Mouse (Mus musculus) liver, adult (tissue): ENCODE data around the gene Plscr3.

ENCODE experiments used
- GATA4 ChIP-seq: IDR thresholded peaks from 2 replicates; pipeline ENCODE4 v1.6.1; 2014; ENCODE audit warnings: mild to moderate bottlenecking, low read length; ENCODE audit not compliant: insufficient replicate concordance

Plscr3 gene

DNA sequence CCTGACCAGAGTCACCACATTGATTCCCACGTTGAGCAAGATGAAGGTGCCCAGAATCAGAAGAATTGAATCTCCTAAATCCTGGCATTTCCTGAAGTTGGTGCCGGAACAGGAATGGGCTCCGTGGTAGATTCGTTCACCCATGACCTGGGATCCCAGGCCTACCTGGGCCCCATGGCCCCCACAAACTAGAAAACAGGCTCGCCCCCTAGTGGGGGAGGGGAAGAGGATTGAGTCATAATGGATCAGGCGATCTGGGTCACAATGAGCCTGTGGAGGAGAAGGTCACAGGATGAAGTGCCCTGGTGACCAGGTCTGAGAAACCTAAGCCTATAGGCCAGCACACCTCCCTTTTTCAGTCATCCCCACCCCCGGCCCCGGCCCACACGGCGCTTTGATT is 31.0 kb upstream of the Plscr3 start, which contains the start of gene Gm39566:
Gene Gm39566 (minus strand): TSS at position 144 of the 400 bp plus-strand sequence.
- no peak for TF ChIP-seq GATA4

DNA sequence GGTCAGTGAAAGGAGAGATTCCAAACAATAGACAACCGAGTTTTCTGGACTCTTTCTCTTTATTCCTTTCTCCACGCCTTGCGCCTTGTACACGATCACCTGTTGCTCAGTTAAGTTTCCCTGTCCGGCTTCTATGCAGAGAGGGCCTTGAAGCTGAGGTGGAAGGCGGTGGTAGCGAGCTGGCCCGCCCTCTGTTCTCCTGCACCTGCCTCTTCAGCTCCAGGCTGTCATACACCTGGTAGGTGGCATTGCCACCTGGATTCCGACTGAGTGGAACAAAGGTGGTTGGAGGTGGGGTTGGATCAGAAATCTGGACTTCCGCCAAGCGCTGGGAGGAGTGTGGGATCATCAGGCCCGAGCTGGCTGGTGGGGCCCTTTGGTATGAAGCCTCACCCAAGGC is 29.7 kb upstream of the Plscr3 start:
- TF ChIP-seq GATA4 = no peak

DNA sequence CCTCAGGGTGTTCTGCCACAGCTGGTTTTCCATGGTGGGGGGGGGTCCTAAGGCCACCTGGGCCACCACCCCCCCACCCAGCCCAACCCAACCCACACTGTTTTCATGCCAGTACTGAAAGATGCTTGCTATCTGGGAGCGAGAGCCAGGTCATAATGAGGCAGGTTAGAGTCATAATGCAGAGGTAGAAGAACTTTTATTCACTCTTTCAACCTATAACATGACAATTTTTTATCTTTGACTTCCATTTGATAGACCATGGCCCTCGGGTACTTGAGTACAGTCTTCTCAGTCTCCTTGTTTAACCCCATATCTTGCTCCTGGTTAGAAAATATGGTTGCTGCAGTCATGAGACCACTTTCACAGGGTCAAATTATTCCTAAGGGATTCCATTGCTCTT is 27.8 kb upstream of the Plscr3 start, which contains the start of gene Spem2:
Gene Spem2 (minus strand): TSS at position 101 of the 400 bp plus-strand sequence.
- no peak for TF ChIP-seq GATA4

DNA sequence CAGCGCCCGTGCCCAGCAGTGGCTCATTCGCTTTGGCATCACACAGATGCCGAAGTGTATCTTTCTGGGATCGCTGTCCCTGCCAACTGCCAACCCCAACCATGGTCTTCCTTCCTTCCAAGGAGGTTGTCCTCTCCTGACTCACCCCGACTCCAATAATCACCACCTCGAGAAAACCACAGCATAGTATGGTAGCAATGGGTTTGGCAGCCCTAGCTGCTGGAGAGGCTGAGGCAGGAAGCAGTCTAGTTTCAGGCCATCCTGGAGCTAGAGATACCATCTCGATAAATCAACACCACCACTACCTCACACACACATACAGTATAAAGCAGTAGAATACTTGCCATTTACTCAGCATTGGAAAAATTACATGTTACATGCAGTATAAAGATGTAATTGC is 27.3 kb upstream of the Plscr3 start:
- no peak for TF ChIP-seq GATA4

DNA sequence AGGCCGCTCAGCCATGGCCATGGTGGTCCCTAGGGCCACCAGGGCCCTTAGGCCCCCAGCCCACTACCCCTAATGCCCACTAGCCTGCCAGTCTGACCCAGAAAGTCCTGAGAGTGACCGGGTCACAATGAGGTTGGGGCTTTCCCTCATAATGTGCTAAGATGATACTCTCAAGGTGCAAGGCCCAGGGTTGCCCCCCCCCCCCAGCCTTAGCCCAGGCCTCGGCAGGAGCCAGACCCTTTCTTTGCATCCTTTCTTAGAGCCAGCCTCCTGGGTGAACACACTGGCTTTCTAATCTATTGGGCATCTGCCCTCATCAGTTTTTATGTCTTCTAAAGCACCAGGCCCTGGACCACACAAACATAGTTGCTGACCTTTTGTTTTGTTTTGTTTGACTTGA is 24.1 kb upstream of the Plscr3 start, which contains the start of gene Spem1:
Gene Spem1 (minus strand): TSS at position 101 of the 400 bp plus-strand sequence.
- TF ChIP-seq GATA4 = no peak

DNA sequence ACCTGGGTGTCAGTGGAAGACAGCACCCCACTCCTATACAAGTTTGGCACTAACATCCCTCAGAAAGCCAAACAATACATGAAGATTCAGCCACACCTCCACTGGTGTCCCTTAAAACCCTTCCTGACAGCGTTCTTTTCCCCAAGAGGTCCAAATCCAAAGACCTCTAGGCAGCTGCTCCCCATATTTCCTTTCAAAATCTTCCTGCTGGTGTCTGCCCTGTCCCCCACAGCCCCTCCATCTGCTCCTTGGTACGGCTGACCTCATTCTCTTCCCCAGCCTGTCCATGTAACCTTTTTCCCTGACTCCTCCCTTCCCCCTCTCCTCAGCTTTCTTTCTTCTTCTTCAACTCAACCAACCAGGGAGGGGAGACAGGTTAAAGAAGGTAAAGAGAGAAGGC is 22.7 kb upstream of the Plscr3 start:
- no peak for TF ChIP-seq GATA4

DNA sequence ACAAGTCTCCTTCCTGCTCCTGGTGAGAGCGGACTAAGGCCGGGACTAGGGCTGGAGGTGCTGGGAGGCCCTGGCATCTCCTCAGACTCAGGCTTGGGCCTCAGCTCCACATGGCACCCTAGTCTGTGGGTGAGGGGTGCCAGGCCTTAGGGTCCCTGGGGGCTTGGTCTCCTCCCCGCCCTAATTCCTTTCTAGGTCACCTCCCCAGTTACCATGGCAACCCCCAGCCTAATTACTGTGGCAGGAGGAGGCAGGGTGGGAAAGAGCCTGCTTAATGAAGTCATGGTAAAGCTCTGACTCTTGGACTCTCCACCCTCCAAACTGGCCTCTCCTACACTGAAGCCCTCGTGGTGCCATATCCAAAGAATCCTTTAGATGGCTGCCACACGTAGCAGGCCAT is 17.3 kb upstream of the Plscr3 start:
- TF ChIP-seq GATA4 = no peak

DNA sequence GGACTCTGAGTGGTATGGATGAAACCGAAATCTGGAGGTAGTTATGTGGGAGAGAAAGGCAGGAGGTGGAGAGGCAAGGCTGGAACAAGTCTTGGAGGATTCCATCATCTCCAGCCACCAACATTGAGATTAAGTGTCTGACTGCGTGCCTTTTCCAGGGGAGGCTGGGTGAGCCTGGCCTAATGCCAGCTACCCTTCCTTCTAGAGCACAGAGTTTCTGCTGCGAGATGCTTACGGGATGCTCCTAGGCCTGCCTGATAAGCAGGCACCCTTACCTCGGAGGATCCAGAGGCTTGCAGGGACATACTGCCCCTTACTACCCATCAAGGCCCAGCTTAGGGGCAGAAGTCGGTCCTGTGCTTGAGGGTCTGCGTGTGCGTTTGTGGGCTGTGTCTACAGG is 12.6 kb upstream of the Plscr3 start:
- no peak for TF ChIP-seq GATA4

DNA sequence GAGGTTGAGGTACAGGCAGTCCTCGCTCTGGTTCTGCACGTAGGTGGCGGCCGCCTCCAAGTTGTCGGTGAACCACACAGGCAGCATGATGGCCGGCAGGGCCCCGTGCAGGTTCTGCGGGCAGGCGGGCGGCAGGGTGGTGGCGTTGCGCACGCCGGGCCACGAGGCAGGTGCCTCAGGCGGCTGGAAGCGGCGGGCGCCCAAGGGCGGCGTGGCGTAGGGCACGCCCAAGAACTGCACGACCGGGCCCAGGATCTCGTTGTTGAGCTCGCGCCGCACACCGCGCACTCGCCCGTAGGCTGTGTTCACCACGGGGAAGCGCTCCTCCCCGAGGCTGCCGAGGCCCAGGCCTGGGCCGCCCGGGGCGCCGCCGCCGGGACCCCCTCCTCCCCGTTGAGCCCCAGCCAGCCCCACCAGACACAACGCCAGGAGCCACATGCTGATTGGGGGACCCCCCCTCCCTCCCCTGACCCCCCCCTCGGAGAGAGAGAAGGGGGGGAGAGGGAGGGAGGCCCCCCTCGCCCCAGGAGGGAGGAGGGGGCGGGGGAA is 12.1 kb upstream of the Plscr3 start:
- no peak for TF ChIP-seq GATA4

DNA sequence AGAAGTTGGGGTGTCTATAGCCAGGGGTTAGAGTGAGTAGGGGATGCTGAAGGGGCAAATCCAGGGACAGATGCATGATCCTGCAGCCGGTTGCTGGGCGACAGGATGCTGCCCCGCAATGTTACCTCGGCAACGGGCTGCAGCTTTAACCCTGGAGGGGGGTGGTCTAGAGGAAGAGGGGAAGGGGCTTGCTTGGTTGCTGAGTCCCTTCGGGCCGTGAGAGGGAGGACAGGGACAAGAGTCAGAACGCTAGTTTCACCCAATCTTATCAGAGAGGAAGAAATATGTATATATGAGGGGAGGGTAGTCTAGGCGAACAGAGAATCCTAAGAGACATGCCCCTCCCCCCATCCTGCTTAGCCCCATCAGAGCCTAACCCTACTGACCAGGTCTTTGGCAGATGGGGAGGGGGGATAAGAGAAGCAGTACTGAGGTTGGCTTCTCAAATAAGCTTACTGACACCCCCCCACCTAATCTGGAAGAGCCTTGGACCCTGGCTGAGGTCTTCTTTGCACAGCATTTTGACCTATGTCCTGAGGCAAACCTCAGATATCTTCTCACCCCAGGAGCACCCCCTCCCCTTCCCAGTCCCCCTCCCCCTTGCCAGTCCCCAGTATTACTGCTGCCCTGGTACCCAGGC is 10.7 kb upstream of the Plscr3 start:
- TF ChIP-seq GATA4 = no peak

DNA sequence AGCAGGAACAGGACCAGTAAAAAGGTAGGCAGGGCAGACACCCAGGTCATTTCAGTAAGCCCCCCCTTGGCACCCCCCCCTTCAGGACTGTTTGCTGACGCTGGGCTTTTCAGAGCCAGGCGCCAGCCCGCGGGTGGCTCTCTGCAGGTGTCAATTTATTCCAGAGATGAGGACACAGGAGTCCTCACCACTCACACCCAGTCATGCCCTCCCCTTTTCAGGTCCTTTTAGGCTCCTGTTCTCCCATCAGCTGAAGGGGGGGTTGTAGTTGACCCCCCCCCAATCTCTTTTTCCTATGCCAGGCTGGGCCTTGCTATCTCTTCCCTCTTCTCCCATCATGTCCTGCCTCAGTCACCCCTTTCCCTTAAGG is 10.2 kb upstream of the Plscr3 start:
- no peak for TF ChIP-seq GATA4

DNA sequence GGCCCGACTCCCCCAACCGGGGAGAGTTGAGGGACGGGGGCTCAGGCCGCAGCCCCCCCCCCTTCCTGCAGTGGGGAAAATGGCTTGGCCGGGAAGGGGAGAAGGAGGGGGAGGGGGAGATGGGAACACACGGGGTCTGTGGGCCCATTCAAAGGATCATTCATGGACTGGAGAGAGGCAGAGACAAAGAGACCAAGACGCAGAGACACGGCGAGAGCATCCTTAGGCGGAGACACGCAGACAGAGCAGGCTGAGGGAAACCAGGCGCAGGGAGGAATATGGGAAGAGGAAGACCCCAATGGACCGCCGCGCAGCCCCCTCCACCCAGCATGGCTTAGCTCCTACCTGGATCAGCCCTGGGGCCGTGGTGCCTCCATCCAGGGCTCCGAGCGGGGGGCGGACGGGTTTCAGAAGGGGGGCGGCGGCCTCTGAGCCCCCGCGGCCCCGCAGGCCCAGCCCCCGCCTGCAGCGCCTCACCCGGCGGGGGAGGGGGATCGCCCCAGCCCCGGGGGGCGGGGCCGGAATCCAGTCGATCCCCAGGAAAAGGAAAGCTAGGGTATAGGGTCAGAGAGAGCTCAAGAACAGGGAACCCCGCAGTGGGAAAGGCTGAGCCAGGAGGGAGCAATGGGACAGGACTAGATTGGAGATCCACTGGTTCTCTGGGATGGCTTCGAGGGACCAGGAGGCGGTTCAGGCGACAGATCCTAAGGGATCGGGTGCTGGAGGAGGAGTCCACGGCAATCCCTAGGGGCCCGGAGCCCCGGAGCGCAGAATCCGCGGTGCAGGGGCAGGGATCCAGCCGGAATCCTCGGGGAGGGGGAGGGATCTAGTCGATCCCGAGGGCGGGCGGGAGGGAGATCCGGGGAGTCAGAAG is 9.2 kb upstream of the Plscr3 start:
- TF ChIP-seq GATA4 = no peak

DNA sequence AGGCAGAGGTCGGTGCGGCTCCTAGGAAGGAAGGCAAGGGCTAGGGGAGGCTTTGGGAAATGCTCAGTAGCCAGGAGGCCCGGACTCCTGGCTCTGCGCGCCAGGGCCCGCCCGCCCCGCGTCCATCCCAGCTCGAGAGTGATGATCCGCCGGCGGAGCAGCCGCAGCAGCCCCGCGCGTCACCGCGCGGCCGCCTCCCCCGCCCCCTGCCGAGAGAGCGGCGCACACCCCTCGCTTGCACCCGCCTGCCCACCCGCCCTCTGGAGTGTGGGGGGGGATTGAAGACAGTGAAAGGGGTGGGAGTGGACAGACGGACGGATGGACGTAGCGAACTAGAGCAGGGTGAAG is 8.6 kb upstream of the Plscr3 start, which contains the start of gene Nlgn2:
Gene Nlgn2 (minus strand): TSS at position 181 of the 348 bp plus-strand sequence.
- no peak for TF ChIP-seq GATA4

DNA sequence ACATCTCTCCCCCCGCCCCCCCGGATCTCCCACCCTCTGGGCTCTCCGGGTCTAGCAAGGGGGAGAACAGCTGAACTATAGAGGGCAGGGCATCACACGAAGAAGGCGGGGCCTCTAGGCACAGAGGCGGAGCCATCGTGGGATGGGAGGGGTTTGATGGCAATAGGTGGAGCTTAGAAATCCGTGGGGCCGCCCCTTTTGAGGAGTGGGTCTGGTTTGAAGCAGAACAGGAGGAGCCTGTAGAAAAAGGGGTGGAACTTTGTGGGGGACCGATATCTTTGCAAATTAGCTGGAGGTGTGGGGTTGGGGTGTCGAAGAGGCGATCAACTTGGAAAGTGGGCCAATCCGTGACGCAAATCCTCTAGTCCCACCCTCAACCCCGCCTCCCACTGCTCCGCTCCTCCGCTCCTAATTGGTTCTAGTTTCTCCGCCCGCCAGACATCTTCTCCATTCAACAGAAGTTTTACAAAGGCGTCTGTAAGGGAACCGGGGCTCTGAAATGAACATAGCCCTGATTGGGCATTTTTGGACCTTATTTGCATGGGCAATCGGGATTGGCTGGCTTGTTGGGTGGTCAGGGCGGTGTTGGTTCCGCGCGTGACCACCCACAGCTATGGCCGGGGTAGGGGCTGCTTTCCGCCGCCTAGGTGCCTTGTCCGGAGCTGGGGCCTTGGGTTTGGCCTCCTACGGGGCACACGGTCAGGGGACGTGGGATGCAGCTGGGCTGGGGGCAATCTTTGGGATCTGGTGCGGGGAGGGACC is 8.0 kb upstream of the Plscr3 start, which contains the start of gene Tmem256:
Gene Tmem256 (plus strand): TSS at position 563 of the 762 bp plus-strand sequence.
- TF ChIP-seq GATA4 = peak; percentile 40; the same call in 1 of the 2 replicates

DNA sequence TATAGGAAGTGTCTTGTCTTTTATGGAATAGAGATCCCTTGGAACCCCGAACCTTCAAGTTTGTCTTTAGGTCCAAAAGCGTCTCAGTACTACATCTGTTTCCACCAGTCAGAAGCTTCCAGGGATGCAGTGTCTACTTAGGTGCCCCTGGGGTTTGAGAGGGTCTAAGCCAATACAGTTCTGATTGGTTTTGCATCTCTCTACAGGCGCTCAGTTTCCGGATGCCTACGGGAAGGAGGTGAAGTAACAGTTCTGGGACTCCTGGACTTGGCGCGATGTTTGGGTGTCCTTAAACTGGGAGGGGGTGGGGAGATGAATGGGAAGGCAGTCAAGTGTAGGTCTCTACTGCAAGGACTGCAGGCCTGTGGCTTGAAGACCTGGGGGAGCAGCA is 7.5 kb upstream of the Plscr3 start:
- TF ChIP-seq GATA4 = no peak
